15 mouse cellular contexts compared by ENCODE assay signal in the genomic region with DNA sequence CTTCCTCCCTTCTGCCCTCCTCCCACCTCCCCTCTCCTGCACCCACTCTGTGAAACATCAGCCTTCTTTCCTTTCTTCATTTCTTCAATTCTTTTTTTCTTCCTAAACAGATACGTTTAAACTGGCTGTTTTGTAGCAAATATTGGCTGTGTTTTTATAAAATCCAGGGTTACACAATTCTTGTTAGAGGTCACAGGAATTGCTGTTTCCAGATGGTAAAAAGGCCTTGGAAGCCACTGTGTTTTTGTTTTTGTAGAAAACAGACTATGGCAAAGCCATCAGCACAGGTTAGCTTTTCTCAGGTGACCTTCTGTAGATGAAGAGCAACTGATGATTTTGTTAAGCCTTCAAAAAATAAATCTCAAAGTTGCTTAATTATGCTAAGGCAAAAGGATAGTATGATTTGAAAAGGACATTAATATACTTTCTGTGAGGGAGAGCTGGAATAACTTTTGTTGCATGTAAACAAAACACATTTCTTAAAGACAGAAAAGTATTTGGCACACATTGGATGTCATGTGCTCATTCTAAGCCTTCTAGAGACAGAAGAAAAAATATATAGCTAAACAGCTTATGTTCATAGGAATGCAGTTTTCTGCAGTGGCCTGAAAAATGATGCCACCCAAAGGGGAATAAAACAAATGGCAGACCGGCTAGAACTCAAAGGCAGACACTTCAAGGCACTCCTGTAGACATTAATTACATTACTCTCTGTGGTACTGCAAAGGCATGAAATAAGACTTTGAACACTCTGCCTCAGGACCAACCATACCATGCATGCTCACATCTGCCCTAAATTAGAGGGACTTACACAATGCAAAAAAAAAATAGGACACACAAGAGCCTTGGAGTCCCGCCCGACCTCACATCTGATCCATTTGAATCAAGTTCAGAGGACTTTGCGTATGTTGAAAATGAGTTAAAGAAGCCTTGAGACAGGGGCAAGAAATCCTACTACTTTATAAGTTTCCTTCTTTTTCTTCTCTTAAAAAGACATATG.
DNase-seq lines count a peak whose midpoint lies in the region; ATAC-seq lines count a peak whose summit lies in the region.
"Had no signal": no experiment of that assay in that cellular context is flagged by ENCODE, and none has a peak within 500 bp of the region (broad histone marks: within the 10 kb centered on the region; RNA-seq: fewer than 3 reads in every experiment).

No protein-coding gene starts in this region.

- no peak overlapping the region for H3K9ac ChIP-seq in embryonic facial prominence, embryonic 15.5 days
- no peak overlapping the region for H3K9ac ChIP-seq in stomach, embryonic 14.5 days (replicated peaks; ENCODE audit: low read depth, low read length)
- H3K9ac ChIP-seq: forebrain, embryonic 12.5 days; liver, embryonic 15.5 days had no signal

- peak overlapping the region; percentile 84 for H3K27ac ChIP-seq in embryonic facial prominence, embryonic 15.5 days (replicated peaks)
- H3K27ac ChIP-seq in stomach, embryonic 14.5 days (ENCODE audit: low read length), result peak overlapping the region; percentile 33; the same call in 1 of the 2 replicates
- H3K27ac ChIP-seq: forebrain, embryonic 12.5 days; liver, embryonic 15.5 days had no signal

- no peaks in the 10 kb centered on the region for H3K9me3 ChIP-seq in embryonic facial prominence, embryonic 15.5 days (replicated peaks)
- no peaks in the 10 kb centered on the region for H3K9me3 ChIP-seq in stomach, embryonic 14.5 days (ENCODE audit: control insufficient read depth, low read depth, low read length)
- H3K9me3 ChIP-seq: forebrain, embryonic 12.5 days; liver, embryonic 15.5 days had no signal

- no peak overlapping the region for H3K4me3 ChIP-seq in embryonic facial prominence, embryonic 15.5 days (replicated peaks)
- H3K4me3 ChIP-seq in stomach, embryonic 14.5 days (ENCODE audit: low read depth, low read length), result no peak overlapping the region
- H3K4me3 ChIP-seq: forebrain, embryonic 12.5 days; liver, embryonic 15.5 days had no signal

- no peak overlapping the region for H3K4me2 ChIP-seq in embryonic facial prominence, embryonic 15.5 days (replicated peaks)
- no peak overlapping the region for H3K4me2 ChIP-seq in stomach, embryonic 14.5 days (replicated peaks; ENCODE audit: low read depth, low read length)
- H3K4me2 ChIP-seq: forebrain, embryonic 12.5 days; liver, embryonic 15.5 days had no signal

- 23% methylated on average over 5 of the region's 5 CpGs for WGBS in embryonic facial prominence, embryonic 15.5 days
- 56% methylated on average over 5 of the region's 5 CpGs for WGBS in stomach, embryonic 14.5 days

- no peaks in the 10 kb centered on the region for H3K27me3 ChIP-seq in embryonic facial prominence, embryonic 15.5 days
- no peaks in the 10 kb centered on the region for H3K27me3 ChIP-seq in stomach, embryonic 14.5 days (ENCODE audit: control insufficient read depth, insufficient read depth, low read length)
- H3K27me3 ChIP-seq: forebrain, embryonic 12.5 days; liver, embryonic 15.5 days had no signal

- ATAC-seq in embryonic facial prominence, embryonic 15.5 days (ENCODE audit: insufficient number of reproducible peaks, low FRiP score, low TSS enrichment, low read depth), result peak; percentile 79; the same call in 1 of the 2 replicates
- no peak for ATAC-seq in stomach, embryonic 14.5 days (ENCODE audit: insufficient number of reproducible peaks, insufficient read depth, low FRiP score, low read depth)
- ATAC-seq: hindbrain, embryonic 16.5 days; midbrain, embryonic 16.5 days had no signal

- peaks cover 6% of the 10 kb centered on the region; the same call in 1 of the 2 replicates for H3K4me1 ChIP-seq in embryonic facial prominence, embryonic 15.5 days
- H3K4me1 ChIP-seq in stomach, embryonic 14.5 days (ENCODE audit: control insufficient read depth, insufficient read depth, low read length), result no peaks in the 10 kb centered on the region
- H3K4me1 ChIP-seq: forebrain, embryonic 12.5 days; liver, embryonic 15.5 days had no signal

- DNase-seq in adrenal gland, adult 2 months, result peak; percentile 14
- no peak for DNase-seq in adrenal gland, adult 18-20 months (ENCODE audit: low spot score in 2 of 2)
- DNase-seq in kidney, postnatal 4 days, result peak; percentile 8 to 35
- no peak for DNase-seq in kidney, adult 9 months
- DNase-seq in liver, result no peak
- no peak for DNase-seq in thymus, postnatal 25 days
- DNase-seq: cerebellum, postnatal 10 days; layer of hippocampus, postnatal 36 days; spleen, adult 18-20 months had no signal

- H3K36me3 ChIP-seq in embryonic facial prominence, embryonic 15.5 days, result no peaks in the 10 kb centered on the region
- no peaks in the 10 kb centered on the region for H3K36me3 ChIP-seq in stomach, embryonic 14.5 days (ENCODE audit: control insufficient read depth, insufficient read depth, low read length)
- H3K36me3 ChIP-seq: forebrain, embryonic 12.5 days; liver, embryonic 15.5 days had no signal

Comparison
In these comparisons a context has a peak if more than half of its experiments do, and no peak if none do; other contexts are left out.
1. DNase-seq: peak in adrenal gland, adult 2 months (single experiment) and kidney, postnatal 4 days (2 of 2); none in adrenal gland, adult 18-20 months (0 of 2), kidney, adult 9 months (single experiment), liver (single experiment) and thymus, postnatal 25 days (single experiment).